Comparison of ENCODE assay signal across 23 mouse cellular contexts in genomic region chr15:97755361-97755760, GRCm38 (mm10). TPM values are rescaled to one million over a fixed set of nuclear protein-coding genes. Genes with fewer than 3 reads are reported as not detected.
DNase-seq lines count a peak whose midpoint lies in the region; ATAC-seq and TF ChIP-seq lines count a peak whose summit lies in the region.
"Had no signal": no experiment of that assay in that cellular context is flagged by ENCODE, and none has a peak within 500 bp of the region (broad histone marks: within the 10 kb centered on the region; RNA-seq: fewer than 3 reads in every experiment).

No protein-coding gene starts in this region.

- 49% methylated on average over 8 of the region's 8 CpGs for WGBS in hindbrain, embryonic 12.5 days
- WGBS in hindbrain, postnatal 0 days: 46% methylated on average over 8 of the region's 8 CpGs

- no peak overlapping the region for H3K27ac ChIP-seq in hindbrain, embryonic 12.5 days
- no peak overlapping the region for H3K27ac ChIP-seq in hindbrain, postnatal 0 days
- H3K27ac ChIP-seq: forebrain, embryonic 15.5 days; hindbrain, embryonic 15.5 days; intestine, embryonic 15.5 days; macrophage had no signal

- no peak overlapping the region for H3K4me2 ChIP-seq in hindbrain, embryonic 12.5 days (replicated peaks)
- H3K4me2 ChIP-seq in hindbrain, postnatal 0 days (ENCODE audit: low read depth, low read length): no peak overlapping the region
- H3K4me2 ChIP-seq: forebrain, embryonic 15.5 days; hindbrain, embryonic 15.5 days; intestine, embryonic 15.5 days had no signal

- no peak for DNase-seq in hindbrain, postnatal 0 days (ENCODE audit: low spot score)
- peak; percentile 78 for DNase-seq in NIH3T3 (ENCODE audit: low read depth)
- peak; percentile 21 for DNase-seq in retina, embryonic 14.5 days (ENCODE audit: low spot score)
- no peak for DNase-seq in kidney, postnatal 4 days
- DNase-seq in spleen, adult 18-20 months: no peak
- DNase-seq: adrenal gland, postnatal 10 days; cerebellum, adult 8-10 months; gastrocnemius, postnatal 25 days; heart, postnatal 10 days; kidney, adult 8-10 months; kidney, postnatal 10 days; layer of hippocampus, postnatal 36 days; thymus, adult 18-20 months; thymus, postnatal 36 days had no signal

- peak overlapping the region; percentile 32; the same call in 1 of the 2 replicates for H3K9ac ChIP-seq in hindbrain, embryonic 12.5 days
- no peak overlapping the region for H3K9ac ChIP-seq in hindbrain, postnatal 0 days (replicated peaks; ENCODE audit: low read length)
- H3K9ac ChIP-seq: forebrain, embryonic 15.5 days; hindbrain, embryonic 15.5 days; intestine, embryonic 15.5 days had no signal

- H3K9me3 ChIP-seq in hindbrain, embryonic 12.5 days (replicated peaks): no peaks in the 10 kb centered on the region
- H3K9me3 ChIP-seq in hindbrain, postnatal 0 days (ENCODE audit: low read length): no peaks in the 10 kb centered on the region
- H3K9me3 ChIP-seq in E14TG2a.4 (ENCODE audit: low read length): no peaks in the 10 kb centered on the region
- H3K9me3 ChIP-seq: forebrain, embryonic 15.5 days; hindbrain, embryonic 15.5 days; intestine, embryonic 15.5 days had no signal

- no peak overlapping the region for H3K4me3 ChIP-seq in hindbrain, embryonic 12.5 days
- H3K4me3 ChIP-seq in hindbrain, postnatal 0 days (ENCODE audit: low read length): no peak overlapping the region
- peak overlapping the region; percentile 57 for H3K4me3 ChIP-seq in E14TG2a.4 (replicated peaks; ENCODE audit: low read length)
- H3K4me3 ChIP-seq: forebrain, embryonic 15.5 days; hindbrain, embryonic 15.5 days; intestine, embryonic 15.5 days; myocyte had no signal

- no peaks in the 10 kb centered on the region for H3K27me3 ChIP-seq in hindbrain, embryonic 12.5 days
- no peaks in the 10 kb centered on the region for H3K27me3 ChIP-seq in hindbrain, postnatal 0 days (ENCODE audit: insufficient read depth, low read length)
- no peaks in the 10 kb centered on the region for H3K27me3 ChIP-seq in E14TG2a.4 (ENCODE audit: insufficient read depth, low read length)
- H3K27me3 ChIP-seq: forebrain, embryonic 15.5 days; hindbrain, embryonic 15.5 days; intestine, embryonic 15.5 days had no signal

- ATAC-seq in hindbrain, embryonic 12.5 days (ENCODE audit: low FRiP score): no peak
- no peak for ATAC-seq in hindbrain, postnatal 0 days
- ATAC-seq: forebrain, embryonic 15.5 days; intestine, embryonic 15.5 days; midbrain, embryonic 16.5 days had no signal

- no peak for TF ChIP-seq CTCF in hindbrain, postnatal 0 days (IDR thresholded peaks at IDR 0.05; ENCODE audit: low read depth)
- no peak for TF ChIP-seq CTCF in E14TG2a.4 (conservative IDR thresholded peaks at IDR 0.05; ENCODE audit: low read length)

- peaks cover 28% of the 10 kb centered on the region for H3K4me1 ChIP-seq in hindbrain, embryonic 12.5 days
- H3K4me1 ChIP-seq in hindbrain, postnatal 0 days (ENCODE audit: insufficient read depth, low read length): peaks cover 11% of the 10 kb centered on the region
- H3K4me1 ChIP-seq in E14TG2a.4 (replicated peaks; ENCODE audit: low read depth, low read length): peaks cover 41% of the 10 kb centered on the region

- H3K36me3 ChIP-seq in hindbrain, embryonic 12.5 days: no peaks in the 10 kb centered on the region; the same call in 1 of the 2 replicates
- peaks cover 12% of the 10 kb centered on the region; the same call in 1 of the 2 replicates for H3K36me3 ChIP-seq in hindbrain, postnatal 0 days (ENCODE audit: insufficient read depth, low read length)
- H3K36me3 ChIP-seq in E14TG2a.4 (ENCODE audit: insufficient read depth, low read length): peaks cover 42% of the 10 kb centered on the region
- H3K36me3 ChIP-seq: forebrain, embryonic 15.5 days; hindbrain, embryonic 15.5 days; intestine, embryonic 15.5 days had no signal

RNA-seq across cellular contexts. Expression of gene Rapgef3, which starts 12.4 kb away (rescaled TPM):
- polyA plus RNA-seq in hindbrain, embryonic 12.5 days (2016; fragmentation: Nextera tagmentation; extraction: Ambion mirVana): 9.1 and 10.7 TPM in 2 replicates
- total RNA-seq in hindbrain, postnatal 0 days (2014; rRNA removed): 26.4 and 41.9 TPM in 2 replicates
- polyA plus RNA-seq in hindbrain, postnatal 0 days (2015; fragmentation: Nextera tagmentation; extraction: Ambion mirVana): 10.3 and 12.2 TPM in 2 replicates

RNA-seq across cellular contexts. Expression of gene Slc48a1, which starts 23.0 kb away (rescaled TPM):
- 41.6 and 43.3 TPM in 2 replicates for polyA plus RNA-seq in hindbrain, embryonic 12.5 days (2016; fragmentation: Nextera tagmentation; extraction: Ambion mirVana)
- total RNA-seq in hindbrain, postnatal 0 days (2014; rRNA removed): 84.4 and 89.3 TPM in 2 replicates
- polyA plus RNA-seq in hindbrain, postnatal 0 days (2015; fragmentation: Nextera tagmentation; extraction: Ambion mirVana): 140 and 152 TPM in 2 replicates

RNA-seq across cellular contexts. Expression of gene Endou, which starts 24.2 kb away (rescaled TPM):
- polyA plus RNA-seq in hindbrain, embryonic 12.5 days (2016; fragmentation: Nextera tagmentation; extraction: Ambion mirVana): 0.25 TPM in 2 replicates
- total RNA-seq in hindbrain, postnatal 0 days (2014; rRNA removed): 0.10 TPM in 1 of 2 replicates, not detected in the other
- 0.44 and 0.49 TPM in 2 replicates for polyA plus RNA-seq in hindbrain, postnatal 0 days (2015; fragmentation: Nextera tagmentation; extraction: Ambion mirVana)
- polyA plus RNA-seq: neural tube, embryonic 14.5 days had no signal

RNA-seq across cellular contexts. Expression of gene Rpap3, which starts 49.7 kb away (rescaled TPM):
- polyA plus RNA-seq in hindbrain, embryonic 12.5 days (2016; fragmentation: Nextera tagmentation; extraction: Ambion mirVana): 36.8 and 40.9 TPM in 2 replicates
- 14.1 and 19.2 TPM in 2 replicates for total RNA-seq in hindbrain, postnatal 0 days (2014; rRNA removed)
- 38.1 and 41.6 TPM in 2 replicates for polyA plus RNA-seq in hindbrain, postnatal 0 days (2015; fragmentation: Nextera tagmentation; extraction: Ambion mirVana)

Comparison
In these comparisons a context has a peak if more than half of its experiments do, and no peak if none do; other contexts are left out.
1. DNase-seq: peak in NIH3T3 (single experiment) and retina, embryonic 14.5 days (single experiment); none in hindbrain, postnatal 0 days (single experiment), kidney, postnatal 4 days (0 of 2) and spleen, adult 18-20 months (0 of 2).